Mouse (Mus musculus) liver, embryonic 14.5 days (tissue): ENCODE measurements around the gene Itpkb. TPM values are rescaled to one million over a fixed set of nuclear protein-coding genes. Genes with fewer than 3 reads are reported as not detected.

ENCODE experiments used
- ATAC-seq: fragments of 200-750 bp; cut with Nextera tagmentation; 2 replicates; pipeline ENCODE4 v1.8.0; 2017; ENCODE audit warnings: moderate number of reproducible peaks, mild to moderate bottlenecking, moderate library complexity; ENCODE audit not compliant: insufficient read depth
- DNase-seq, 3 experiments: peaks; one replicate each; pipeline ENCODE4 v3.0.0-alpha.2; 2012 to 2013; ENCODE audit warnings: low read depth in 3 of 3, low spot score in 3 of 3
- H3K27ac ChIP-seq: fragments of 300-500 bp; sonication (generic); 2 replicates; pipeline ENCODE4 v1.5.1; 2014; ENCODE audit warnings: moderate library complexity, mild to moderate bottlenecking, control low read depth, inconsistent platforms
- H3K27me3 ChIP-seq: fragments of 300-500 bp; sonication (generic); 2 replicates; pipeline ENCODE4 v1.6.1; 2014; ENCODE audit warnings: mild to moderate bottlenecking, low read length, moderate library complexity; ENCODE audit not compliant: control insufficient read depth, insufficient read depth
- H3K36me3 ChIP-seq: fragments of 300-500 bp; sonication (generic); replicated peaks from 2 replicates; pipeline ENCODE4 v1.6.1; 2014; ENCODE audit warnings: low read depth; ENCODE audit not compliant: control insufficient read depth, insufficient read depth
- H3K4me1 ChIP-seq, 2 experiments: fragments of 200-500 bp in 1 of 2; fragments of 300-500 bp in 1 of 2; sonication (generic) in 1 of 2; replicated peaks; 2 replicates each; pipeline ENCODE4 v1.6.1; 2012 to 2014; ENCODE audit warnings: antibody characterized with exemption in 1 of 2, inconsistent platforms in 1 of 2, low read length in 1 of 2; ENCODE audit not compliant: control insufficient read depth in 2 of 2, insufficient read depth in 2 of 2
- H3K4me2 ChIP-seq: fragments of 300-500 bp; sonication (generic); 2 replicates; pipeline ENCODE4 v1.6.1; 2014; ENCODE audit warnings: low read depth, mild to moderate bottlenecking, control low read depth, moderate library complexity
- H3K4me3 ChIP-seq, 2 experiments: fragments of 200-500 bp in 1 of 2; fragments of 300-500 bp in 1 of 2; sonication (generic) in 1 of 2; 2 replicates each; pipeline ENCODE4 v1.5.1; 2012 to 2014; ENCODE audit warnings: low read depth in 2 of 2, low read length in 2 of 2, mild to moderate bottlenecking in 2 of 2, control low read depth in 1 of 2, inconsistent platforms in 1 of 2, moderate library complexity in 1 of 2; ENCODE audit not compliant: insufficient read depth in 1 of 2
- H3K9ac ChIP-seq: fragments of 300-500 bp; sonication (generic); replicated peaks from 2 replicates; pipeline ENCODE4 v1.6.1; 2014; ENCODE audit warnings: mild to moderate bottlenecking, control low read depth, moderate library complexity
- H3K9me3 ChIP-seq: fragments of 300-500 bp; sonication (generic); 2 replicates; pipeline ENCODE4 v1.6.1; 2016; ENCODE audit warnings: low read length, mixed read lengths; ENCODE audit not compliant: control insufficient read depth
- CTCF ChIP-seq: IDR thresholded peaks from 2 replicates; pipeline ENCODE4 v1.5.1; 2016; ENCODE audit warnings: antibody characterized with exemption, low read depth, control low read depth
- EP300 ChIP-seq: IDR thresholded peaks from 2 replicates; pipeline ENCODE4 v1.6.1; 2016; ENCODE audit warnings: antibody characterized with exemption, low read depth
- WGBS: fragments of 180-500 bp; shearing (Covaris S2); extraction: QIAGEN DNeasy Blood & Tissue Kit; methylation state at CpG from one replicate; pipeline ENCODE4 v1.1.7; 2014; ENCODE audit not compliant: insufficient replicate concordance; 5-methylcytosine and 5-hydroxymethylcytosine counted together
- polyA plus RNA-seq, 2 experiments: library from polyadenylated mRNA; depleted of rRNA in 1 of 2; stranded (reverse) in 1 of 2; unstranded in 1 of 2; fragments of >200 nt; fragmentation: Nextera tagmentation in 1 of 2; extraction: Ambion mirVana in 1 of 2; gene quantifications; 2 replicates each; pipeline versions ENCODE4 v1.2.1 to v1.2.3; 2012 to 2014

Gene Itpkb
- polyA plus RNA-seq, 2 experiments, result 0.52 to 1.3 TPM

GRCm38 (mm10) chr1:180462983-180463475 lies 132.7 kb downstream of the Itpkb start:
- ATAC-seq (no peak), DNase-seq (no peak)
- Histone ChIP-seq H3K4me2 (no peak overlapping the region), H3K27ac (no peak overlapping the region), H3K27me3 (no peaks in the 10 kb centered on the region), H3K4me1 (no peaks in the 10 kb centered on the region), H3K9ac (no peak overlapping the region), H3K4me3 (no peak overlapping the region), H3K9me3 (no peaks in the 10 kb centered on the region), H3K36me3 (no peaks in the 10 kb centered on the region)
- WGBS, result 63% methylated on average over 5 of the region's 5 CpGs
- TF ChIP-seq EP300 (no peak), CTCF (no peak)

- no peaks in the 10 kb centered on the region for H3K4me1 ChIP-seq
- no peak overlapping the region for H3K4me2 ChIP-seq
- H3K36me3 ChIP-seq, result no peaks in the 10 kb centered on the region
- H3K27ac ChIP-seq, result no peak overlapping the region
- H3K9ac ChIP-seq, result no peak overlapping the region
- DNase-seq (no peak), ATAC-seq (no peak)
- H3K4me3 ChIP-seq, result no peak overlapping the region
- H3K27me3 ChIP-seq, result no peaks in the 10 kb centered on the region
- TF ChIP-seq CTCF (no peak), EP300 (no peak)
- 69% methylated on average over 5 of the region's 5 CpGs for WGBS
- no peaks in the 10 kb centered on the region for H3K9me3 ChIP-seq
Measured at GRCm38 (mm10) chr1:180464357-180464756, 134.1 kb downstream of the Itpkb start.

- 55% methylated on average over 4 of the region's 5 CpGs for WGBS
Measured at GRCm38 (mm10) chr1:180465620-180466019, 135.3 kb downstream of the Itpkb start.

GRCm38 (mm10) chr1:180468004-180468403 lies 137.7 kb downstream of the Itpkb start:
- WGBS, result 69% methylated on average over 4 of the region's 4 CpGs

More at GRCm38 (mm10) chr1:180465620-180466019, 135.3 kb downstream of the Itpkb start:
- TF ChIP-seq EP300, result no peak
- TF ChIP-seq CTCF, result no peak
- no peak for DNase-seq
- H3K36me3 ChIP-seq, result no peaks in the 10 kb centered on the region
- no peaks in the 10 kb centered on the region for H3K27me3 ChIP-seq
- no peak for ATAC-seq
- H3K4me2 ChIP-seq, result no peak overlapping the region
- H3K4me1 ChIP-seq, result no peaks in the 10 kb centered on the region
- no peak overlapping the region for H3K27ac ChIP-seq
- H3K4me3 ChIP-seq, result no peak overlapping the region
- no peaks in the 10 kb centered on the region for H3K9me3 ChIP-seq
- H3K9ac ChIP-seq, result no peak overlapping the region

GRCm38 (mm10) chr1:180473566-180473965 lies 143.3 kb downstream of the Itpkb start:
- Histone ChIP-seq H3K36me3 (no peaks in the 10 kb centered on the region), H3K9me3 (no peaks in the 10 kb centered on the region), H3K4me3 (no peak overlapping the region), H3K4me1 (no peaks in the 10 kb centered on the region), H3K9ac (no peak overlapping the region), H3K27ac (no peak overlapping the region), H3K4me2 (no peak overlapping the region), H3K27me3 (no peaks in the 10 kb centered on the region)
- DNase-seq (no peak), ATAC-seq (no peak)
- TF ChIP-seq EP300 (no peak), CTCF (no peak)

More at GRCm38 (mm10) chr1:180468004-180468403, 137.7 kb downstream of the Itpkb start:
- ATAC-seq, result no peak
- no peaks in the 10 kb centered on the region for H3K27me3 ChIP-seq
- no peak overlapping the region for H3K9ac ChIP-seq
- no peak for DNase-seq
- no peak overlapping the region for H3K4me2 ChIP-seq
- no peak overlapping the region for H3K27ac ChIP-seq
- H3K9me3 ChIP-seq, result no peaks in the 10 kb centered on the region
- no peaks in the 10 kb centered on the region for H3K4me1 ChIP-seq
- no peaks in the 10 kb centered on the region for H3K36me3 ChIP-seq
- H3K4me3 ChIP-seq, result no peak overlapping the region
- TF ChIP-seq EP300 (no peak), CTCF (no peak)

Other genes with a start within 250 kb of the Itpkb start
- 3.8 and 4.1 TPM in 2 replicates for gene Coq8a, start 130.9 kb upstream of the Itpkb start, polyA plus RNA-seq (2012; rRNA removed)
- gene Coq8a, start 130.9 kb upstream of the Itpkb start, polyA plus RNA-seq (2014; fragmentation: Nextera tagmentation; extraction: Ambion mirVana), result 14.3 and 16.2 TPM in 2 replicates
- gene Psen2, start 67.0 kb upstream of the Itpkb start, polyA plus RNA-seq (2012; rRNA removed), result 15.9 and 18.2 TPM in 2 replicates
- 19.9 and 21.7 TPM in 2 replicates for gene Psen2, start 67.0 kb upstream of the Itpkb start, polyA plus RNA-seq (2014; fragmentation: Nextera tagmentation; extraction: Ambion mirVana)
- gene Stum, start 153.0 kb downstream of the Itpkb start, polyA plus RNA-seq (2012; rRNA removed), result 0.04 TPM in 1 of 2 replicates, not detected in the other
- gene Stum, start 153.0 kb downstream of the Itpkb start, polyA plus RNA-seq (2014; fragmentation: Nextera tagmentation; extraction: Ambion mirVana), result not detected in 2 replicates
- 29.6 and 47.3 TPM in 2 replicates for gene Parp1, start 238.4 kb downstream of the Itpkb start, polyA plus RNA-seq (2012; rRNA removed)
- gene Parp1, start 238.4 kb downstream of the Itpkb start, polyA plus RNA-seq (2014; fragmentation: Nextera tagmentation; extraction: Ambion mirVana), result 47.7 and 54.9 TPM in 2 replicates